Mouse (Mus musculus) erythroblast, embryonic 14.5 days (primary cell): ENCODE data around the gene N4bp3.

Experiments
- GATA1 ChIP-seq: IDR thresholded peaks from 2 replicates; pipeline ENCODE4 v1.6.1; 2012; ENCODE audit warnings: low read length, inconsistent platforms, mixed read lengths
- TAL1 ChIP-seq: IDR thresholded peaks from 3 replicates; pipeline ENCODE4 v1.6.1; 2012; ENCODE audit warnings: low read length, inconsistent platforms, mixed read lengths

DNA sequence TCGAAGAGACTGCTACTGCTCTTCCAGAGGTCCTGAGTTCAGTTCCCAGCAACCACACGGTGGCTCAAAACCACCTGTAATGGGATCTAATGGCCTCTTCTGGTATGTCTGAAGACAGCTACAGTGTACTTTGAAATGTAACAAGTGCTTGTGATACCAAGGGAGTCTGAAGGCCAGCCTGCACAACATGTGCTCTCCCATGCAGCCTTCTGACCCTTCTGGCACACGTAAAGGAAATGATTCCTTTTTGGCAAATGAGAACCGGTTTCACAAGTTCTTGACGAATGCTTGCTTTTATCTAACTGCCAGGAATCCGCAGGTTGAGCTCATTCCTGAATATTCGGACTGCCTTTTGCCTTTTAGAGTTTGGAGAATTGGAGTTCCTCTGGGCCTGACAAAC lies 35.5 kb downstream of the N4bp3 start:
- no peak for TF ChIP-seq TAL1
- no peak for TF ChIP-seq GATA1
